Mouse (Mus musculus): ENCODE measurements around the gene Slc25a48.

DNA sequence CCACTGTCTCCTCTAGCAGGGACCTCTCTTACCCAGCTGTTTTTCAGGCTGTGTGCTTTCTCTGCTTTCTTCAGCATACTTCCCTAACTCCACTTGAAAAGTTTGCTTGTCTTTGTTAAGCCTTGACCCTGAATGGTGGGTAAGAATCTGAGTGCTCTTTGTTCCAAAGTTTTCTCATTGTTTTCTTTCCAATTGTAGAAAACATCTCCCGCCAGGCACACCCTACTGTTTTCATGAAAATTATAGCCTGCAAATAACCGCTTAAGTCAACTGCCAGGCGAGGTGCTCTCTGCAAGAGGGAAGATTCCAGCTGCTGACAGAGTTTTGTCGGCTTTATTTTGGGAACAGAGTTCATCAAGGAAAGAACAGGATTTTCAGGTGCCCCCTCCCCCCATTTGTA lies 37.0 kb upstream of the Slc25a48 start:
- TF ChIP-seq CTCF (conservative IDR thresholded peaks at IDR 0.05; ENCODE audit: low read length), result no peak
- no peak for TF ChIP-seq NANOG (IDR thresholded peaks at IDR 0.05; ENCODE audit: borderline replicate concordance, low read length)

Data from E14TG2a.4 (cell line).